Mouse (Mus musculus): ENCODE measurements around the gene Teddm3. TPM values are rescaled to one million over a fixed set of nuclear protein-coding genes. Genes with fewer than 3 reads are reported as not detected.
"Not testable (repeated sequence)": the region's sequence is repeated elsewhere in the genome, so short reads cannot be mapped to it uniquely, and the experiment has no call there.

The Teddm3 gene
- polyA plus RNA-seq, 1 experiment from 2014 or later: not detected

- Histone ChIP-seq H3K27me3 (replicated peaks; ENCODE audit: control insufficient read depth, insufficient read depth, low read length) (no peaks in the 10 kb centered on the region), H3K9me3 (ENCODE audit: control insufficient read depth, low read length) (no peaks in the 10 kb centered on the region), H3K4me3 (replicated peaks; ENCODE audit: low read length) (no peak overlapping the region), H3K4me2 (ENCODE audit: low read length) (no peak overlapping the region), H3K4me1 (replicated peaks; ENCODE audit: control insufficient read depth, insufficient read depth, low read length) (no peaks in the 10 kb centered on the region), H3K36me3 (ENCODE audit: control insufficient read depth, insufficient read depth) (no peaks in the 10 kb centered on the region), H3K27ac (ENCODE audit: low read length) (no peak overlapping the region), H3K9ac (replicated peaks; ENCODE audit: low read depth, low read length) (no peak overlapping the region)
- 38% methylated on average over 7 of the region's 7 CpGs for WGBS
- ATAC-seq: peak; percentile 77
Measured at GRCm38 (mm10) chr16:21192509-21193354, 38.9 kb upstream of the Teddm3 start.

- Histone ChIP-seq H3K27ac (ENCODE audit: low read length) (no peak overlapping the region), H3K4me3 (replicated peaks; ENCODE audit: low read length) (no peak overlapping the region), H3K4me2 (ENCODE audit: low read length) (no peak overlapping the region), H3K27me3 (replicated peaks; ENCODE audit: control insufficient read depth, insufficient read depth, low read length) (no peaks in the 10 kb centered on the region), H3K9ac (replicated peaks; ENCODE audit: low read depth, low read length) (no peak overlapping the region), H3K4me1 (replicated peaks; ENCODE audit: control insufficient read depth, insufficient read depth, low read length) (no peaks in the 10 kb centered on the region), H3K9me3 (ENCODE audit: control insufficient read depth, low read length) (no peaks in the 10 kb centered on the region), H3K36me3 (ENCODE audit: control insufficient read depth, insufficient read depth) (no peaks in the 10 kb centered on the region)
- no peak for ATAC-seq
- 61% methylated on average over 14 of the region's 14 CpGs for WGBS
Measured at GRCm38 (mm10) chr16:21191569-21191968, 37.8 kb upstream of the Teddm3 start.

- no peaks in the 10 kb centered on the region for H3K36me3 ChIP-seq (ENCODE audit: control insufficient read depth, insufficient read depth)
- no peak for ATAC-seq
- no peak overlapping the region for H3K4me3 ChIP-seq (replicated peaks; ENCODE audit: low read length)
- no peaks in the 10 kb centered on the region for H3K27me3 ChIP-seq (replicated peaks; ENCODE audit: control insufficient read depth, insufficient read depth, low read length)
- no peak overlapping the region for H3K4me2 ChIP-seq (ENCODE audit: low read length)
- no peak overlapping the region for H3K27ac ChIP-seq (ENCODE audit: low read length)
- H3K4me1 ChIP-seq (replicated peaks; ENCODE audit: control insufficient read depth, insufficient read depth, low read length): no peaks in the 10 kb centered on the region
- 75% methylated on average over 3 of the region's 3 CpGs for WGBS
- no peaks in the 10 kb centered on the region for H3K9me3 ChIP-seq (ENCODE audit: control insufficient read depth, low read length)
- no peak overlapping the region for H3K9ac ChIP-seq (replicated peaks; ENCODE audit: low read depth, low read length)
Measured at GRCm38 (mm10) chr16:21188345-21188744, 34.5 kb upstream of the Teddm3 start.

- no peak for ATAC-seq
- Histone ChIP-seq H3K4me1 (replicated peaks; ENCODE audit: control insufficient read depth, insufficient read depth, low read length) (no peaks in the 10 kb centered on the region), H3K27ac (ENCODE audit: low read length) (peak overlapping the region; percentile 7; the same call in 1 of the 2 replicates), H3K4me3 (replicated peaks; ENCODE audit: low read length) (no peak overlapping the region), H3K9me3 (ENCODE audit: control insufficient read depth, low read length) (no peaks in the 10 kb centered on the region), H3K36me3 (ENCODE audit: control insufficient read depth, insufficient read depth) (no peaks in the 10 kb centered on the region), H3K9ac (replicated peaks; ENCODE audit: low read depth, low read length) (no peak overlapping the region), H3K27me3 (replicated peaks; ENCODE audit: control insufficient read depth, insufficient read depth, low read length) (no peaks in the 10 kb centered on the region), H3K4me2 (ENCODE audit: low read length) (no peak overlapping the region)
- 37% methylated on average over 7 of the region's 7 CpGs for WGBS
Measured at GRCm38 (mm10) chr16:21187568-21187967, 33.8 kb upstream of the Teddm3 start.

GRCm38 (mm10) chr16:21184697-21185096, 30.9 kb upstream of the Teddm3 start:
- Histone ChIP-seq H3K27me3 (replicated peaks; ENCODE audit: control insufficient read depth, insufficient read depth, low read length) (no peaks in the 10 kb centered on the region), H3K4me2 (ENCODE audit: low read length) (no peak overlapping the region), H3K36me3 (ENCODE audit: control insufficient read depth, insufficient read depth) (no peaks in the 10 kb centered on the region), H3K9ac (replicated peaks; ENCODE audit: low read depth, low read length) (no peak overlapping the region), H3K9me3 (ENCODE audit: control insufficient read depth, low read length) (no peaks in the 10 kb centered on the region), H3K27ac (ENCODE audit: low read length) (no peak overlapping the region), H3K4me1 (replicated peaks; ENCODE audit: control insufficient read depth, insufficient read depth, low read length) (no peaks in the 10 kb centered on the region), H3K4me3 (replicated peaks; ENCODE audit: low read length) (no peak overlapping the region)
- ATAC-seq: no peak

- no peaks in the 10 kb centered on the region for H3K27me3 ChIP-seq (replicated peaks; ENCODE audit: control insufficient read depth, insufficient read depth, low read length)
- H3K4me1 ChIP-seq (replicated peaks; ENCODE audit: control insufficient read depth, insufficient read depth, low read length): no peaks in the 10 kb centered on the region
- H3K9me3 ChIP-seq (ENCODE audit: control insufficient read depth, low read length): no peaks in the 10 kb centered on the region
- no peak overlapping the region for H3K9ac ChIP-seq (replicated peaks; ENCODE audit: low read depth, low read length)
- no peak for ATAC-seq
- H3K27ac ChIP-seq (ENCODE audit: low read length): no peak overlapping the region
- no peaks in the 10 kb centered on the region for H3K36me3 ChIP-seq (ENCODE audit: control insufficient read depth, insufficient read depth)
- no peak overlapping the region for H3K4me3 ChIP-seq (replicated peaks; ENCODE audit: low read length)
- 76% methylated on average over 1 of the region's 1 CpGs for WGBS
- no peak overlapping the region for H3K4me2 ChIP-seq (ENCODE audit: low read length)
Measured at GRCm38 (mm10) chr16:21182108-21182507, 28.3 kb upstream of the Teddm3 start.

GRCm38 (mm10) chr16:21175236-21175635, 21.4 kb upstream of the Teddm3 start:
- Histone ChIP-seq H3K36me3 (ENCODE audit: control insufficient read depth, insufficient read depth) (no peaks in the 10 kb centered on the region), H3K9ac (replicated peaks; ENCODE audit: low read depth, low read length) (no peak overlapping the region), H3K9me3 (ENCODE audit: control insufficient read depth, low read length) (no peaks in the 10 kb centered on the region), H3K27ac (ENCODE audit: low read length) (no peak overlapping the region), H3K4me1 (replicated peaks; ENCODE audit: control insufficient read depth, insufficient read depth, low read length) (no peaks in the 10 kb centered on the region), H3K4me2 (ENCODE audit: low read length) (no peak overlapping the region), H3K27me3 (replicated peaks; ENCODE audit: control insufficient read depth, insufficient read depth, low read length) (no peaks in the 10 kb centered on the region), H3K4me3 (replicated peaks; ENCODE audit: low read length) (no peak overlapping the region)
- no CpG with 5 or more reads among the region's 1 CpGs for WGBS
- no peak for ATAC-seq

GRCm38 (mm10) chr16:21168730-21169129, 14.9 kb upstream of the Teddm3 start:
- ATAC-seq: no peak
- WGBS: 88% methylated on average over 13 of the region's 13 CpGs
- H3K4me2 ChIP-seq (ENCODE audit: low read length): no peak overlapping the region
- no peaks in the 10 kb centered on the region for H3K9me3 ChIP-seq (ENCODE audit: control insufficient read depth, low read length)
- H3K4me3 ChIP-seq (replicated peaks; ENCODE audit: low read length): no peak overlapping the region
- H3K9ac ChIP-seq (replicated peaks; ENCODE audit: low read depth, low read length): no peak overlapping the region
- no peak overlapping the region for H3K27ac ChIP-seq (ENCODE audit: low read length)
- H3K4me1 ChIP-seq (replicated peaks; ENCODE audit: control insufficient read depth, insufficient read depth, low read length): no peaks in the 10 kb centered on the region
- H3K36me3 ChIP-seq (ENCODE audit: control insufficient read depth, insufficient read depth): no peaks in the 10 kb centered on the region
- H3K27me3 ChIP-seq (replicated peaks; ENCODE audit: control insufficient read depth, insufficient read depth, low read length): no peaks in the 10 kb centered on the region

- not testable (repeated sequence) for H3K27ac ChIP-seq (ENCODE audit: low read length); H3K36me3 ChIP-seq (ENCODE audit: control insufficient read depth, insufficient read depth); H3K4me1 ChIP-seq (replicated peaks; ENCODE audit: control insufficient read depth, insufficient read depth, low read length); H3K9me3 ChIP-seq (ENCODE audit: control insufficient read depth, low read length); H3K4me3 ChIP-seq (replicated peaks; ENCODE audit: low read length); H3K9ac ChIP-seq (replicated peaks; ENCODE audit: low read depth, low read length); H3K4me2 ChIP-seq (ENCODE audit: low read length); H3K27me3 ChIP-seq (replicated peaks; ENCODE audit: control insufficient read depth, insufficient read depth, low read length)
- WGBS: 19% methylated on average over 13 of the region's 19 CpGs
- peak; percentile 91 for ATAC-seq
Measured at GRCm38 (mm10) chr16:21165343-21166220, 11.8 kb upstream of the Teddm3 start.
